Mouse (Mus musculus): Measurements from ENCODE around the gene Icam1. TPM values are rescaled to one million over a fixed set of nuclear protein-coding genes. Genes with fewer than 3 reads are reported as not detected.
"Not testable (repeated sequence)": the region's sequence is repeated elsewhere in the genome, so short reads cannot be mapped to it uniquely, and the experiment has no call there.

Gene Icam1
- total and polyA plus RNA-seq, 2 experiments from 2014 or later, result 3.6 to 4.5 TPM

DNA sequence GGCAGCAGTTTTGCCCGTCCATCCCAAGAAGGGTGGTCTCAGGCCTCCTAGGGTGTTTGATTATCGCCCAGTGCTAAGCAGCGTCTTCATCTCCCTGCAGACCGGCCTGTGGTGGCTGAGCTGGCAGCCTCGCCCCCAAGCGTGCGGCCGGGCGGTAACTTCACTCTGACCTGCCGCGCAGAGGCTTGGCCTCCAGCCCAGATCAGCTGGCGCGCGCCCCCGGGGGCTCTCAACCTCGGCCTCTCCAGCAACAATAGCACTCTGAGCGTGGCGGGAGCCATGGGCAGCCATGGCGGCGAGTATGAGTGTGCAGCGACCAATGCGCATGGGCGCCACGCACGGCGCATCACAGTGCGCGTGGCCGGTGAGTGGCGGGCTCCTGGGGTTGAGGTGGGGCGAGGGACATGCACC is 21.7 kb downstream of the Icam1 start:
- under 1% methylated on average over 29 of the region's 31 CpGs for WGBS
- Histone ChIP-seq H3K4me3 (ENCODE audit: low read depth, low read length) (peak overlapping the region; percentile 42), H3K27me3 (ENCODE audit: insufficient read depth, low read length) (peaks cover 52% of the 10 kb centered on the region), H3K27ac (ENCODE audit: low read depth, low read length) (no peak overlapping the region), H3K9ac (replicated peaks; ENCODE audit: low read length, poor library complexity, severe bottlenecking) (peak overlapping the region; percentile 63), H3K9me3 (ENCODE audit: low read length) (no peaks in the 10 kb centered on the region), H3K4me1 (ENCODE audit: insufficient read depth, low read length) (peaks cover 33% of the 10 kb centered on the region; the same call in 1 of the 2 replicates), H3K4me2 (ENCODE audit: low read depth, low read length, poor library complexity, severe bottlenecking) (peak overlapping the region; percentile 58), H3K36me3 (ENCODE audit: insufficient read depth, low read length) (no peaks in the 10 kb centered on the region)
- TF ChIP-seq CTCF (IDR thresholded peaks at IDR 0.05), result 0 out of 2 replicates have a peak, but pooled peaks have one; percentile 21
- ATAC-seq (ENCODE audit: low FRiP score) (peak; percentile 77; the same call in 1 of the 2 replicates), DNase-seq (ENCODE audit: low spot score) (peak; percentile 61)

DNA sequence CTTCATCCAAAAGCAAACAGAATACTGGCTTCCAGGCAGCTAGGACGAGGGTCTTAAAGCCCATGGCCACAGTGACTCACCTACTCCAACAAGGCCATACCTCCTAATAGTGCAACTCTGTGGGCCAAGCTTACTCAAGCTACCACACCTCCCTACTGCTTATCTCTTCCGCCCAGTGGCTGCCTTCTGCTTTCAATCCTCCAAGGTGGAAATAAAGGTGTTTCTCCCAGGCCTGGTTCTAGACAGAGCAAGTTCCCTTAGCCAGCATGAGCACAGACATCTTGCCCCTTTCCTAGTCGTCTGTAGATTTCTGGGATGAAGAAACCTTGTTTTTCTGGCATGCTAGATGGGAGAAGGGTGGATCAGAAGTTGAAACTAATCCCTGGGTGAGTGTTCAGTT is 24.0 kb downstream of the Icam1 start:
- whole genome bisulfite sequencing, result 66% methylated on average over 3 of the region's 3 CpGs
- no peak for ATAC-seq (ENCODE audit: low FRiP score)
- no peak overlapping the region for H3K27ac ChIP-seq (ENCODE audit: low read depth, low read length)
- TF ChIP-seq CTCF (IDR thresholded peaks at IDR 0.05), result no peak
- peaks cover 22% of the 10 kb centered on the region; the same call in 1 of the 2 replicates for H3K4me1 ChIP-seq (ENCODE audit: insufficient read depth, low read length)
- H3K4me3 ChIP-seq (ENCODE audit: low read depth, low read length), result no peak overlapping the region
- no peak overlapping the region for H3K4me2 ChIP-seq (ENCODE audit: low read depth, low read length, poor library complexity, severe bottlenecking)
- H3K9ac ChIP-seq (replicated peaks; ENCODE audit: low read length, poor library complexity, severe bottlenecking), result no peak overlapping the region
- no peaks in the 10 kb centered on the region for H3K36me3 ChIP-seq (ENCODE audit: insufficient read depth, low read length)
- no peak for DNase-seq (ENCODE audit: low spot score)
- H3K27me3 ChIP-seq (ENCODE audit: insufficient read depth, low read length), result peaks cover 31% of the 10 kb centered on the region
- H3K9me3 ChIP-seq (ENCODE audit: low read length), result no peaks in the 10 kb centered on the region

DNA sequence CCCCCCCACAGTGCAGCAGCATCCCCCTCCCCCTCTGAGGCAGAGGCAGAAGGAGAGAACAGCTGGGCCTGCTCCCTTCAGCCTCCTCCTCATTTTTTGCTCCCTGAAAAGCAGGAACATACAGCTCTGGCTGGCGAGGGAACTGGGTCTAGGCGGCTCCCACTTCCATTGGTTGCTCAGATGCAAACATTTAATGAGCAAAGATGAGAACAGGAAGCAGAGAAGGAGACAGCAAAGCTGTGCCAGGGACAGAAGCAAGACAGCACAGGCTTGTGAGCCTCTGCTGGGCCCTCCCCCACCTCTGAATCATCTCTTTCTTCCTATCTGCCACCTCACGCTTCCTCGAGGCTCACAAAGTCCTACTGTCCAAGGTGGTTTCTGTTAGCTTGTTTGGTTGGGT is 25.5 kb downstream of the Icam1 start:
- H3K36me3 ChIP-seq (ENCODE audit: insufficient read depth, low read length), result no peaks in the 10 kb centered on the region
- no peak for ATAC-seq (ENCODE audit: low FRiP score)

DNA sequence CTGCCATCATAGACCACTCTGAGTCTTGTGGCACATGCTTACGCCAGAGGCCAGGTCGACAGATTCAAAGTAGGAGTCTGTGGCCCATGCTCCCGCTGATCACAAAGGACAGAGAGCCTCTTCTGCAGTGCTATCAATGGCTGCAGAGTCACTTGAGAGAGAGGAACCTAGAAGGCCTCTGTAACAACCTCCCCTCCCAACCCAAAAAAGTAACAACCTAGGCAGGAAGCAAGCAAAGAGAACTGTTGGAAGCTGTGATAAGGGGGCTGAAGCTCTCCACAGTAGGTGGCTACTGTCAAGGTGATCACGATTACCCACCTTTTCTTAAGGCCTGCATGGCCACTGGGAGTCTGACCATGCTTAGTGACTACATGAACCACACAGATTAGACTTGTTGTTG is 27.8 kb downstream of the Icam1 start:
- TF ChIP-seq CTCF (IDR thresholded peaks at IDR 0.05), result no peak
- WGBS, result 90% methylated on average over 4 of the region's 4 CpGs

More for the DNA sequence above, 25.5 kb downstream of the Icam1 start:
- Histone ChIP-seq H3K27ac (ENCODE audit: low read depth, low read length) (no peak overlapping the region), H3K4me3 (ENCODE audit: low read depth, low read length) (no peak overlapping the region), H3K4me2 (ENCODE audit: low read depth, low read length, poor library complexity, severe bottlenecking) (no peak overlapping the region), H3K9me3 (ENCODE audit: low read length) (no peaks in the 10 kb centered on the region), H3K4me1 (ENCODE audit: insufficient read depth, low read length) (peaks cover 14% of the 10 kb centered on the region; the same call in 1 of the 2 replicates), H3K9ac (replicated peaks; ENCODE audit: low read length, poor library complexity, severe bottlenecking) (no peak overlapping the region), H3K27me3 (ENCODE audit: insufficient read depth, low read length) (peaks cover 16% of the 10 kb centered on the region)
- no peak for DNase-seq (ENCODE audit: low spot score)
- 56% methylated on average over 4 of the region's 4 CpGs for WGBS
- TF ChIP-seq CTCF (IDR thresholded peaks at IDR 0.05), result no peak

DNA sequence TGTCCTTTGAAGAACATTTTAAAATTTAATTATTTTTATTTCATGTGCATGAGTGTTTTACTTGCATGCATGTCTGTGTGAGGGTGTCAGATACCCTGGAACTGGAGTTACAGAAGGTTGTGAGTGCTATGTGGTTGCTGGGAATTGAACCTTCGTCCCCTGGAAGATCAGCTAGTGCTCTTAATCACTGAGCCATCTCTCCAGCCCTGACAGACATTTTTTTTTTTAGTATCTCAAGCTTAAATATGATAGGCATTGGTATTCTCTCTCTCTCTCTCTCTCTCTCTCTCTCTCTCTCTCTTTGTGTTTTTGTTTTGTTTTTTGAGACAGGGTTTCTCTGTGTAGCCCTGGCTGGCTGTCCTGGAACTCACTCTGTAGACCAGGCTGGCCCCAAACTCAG is 29.0 kb downstream of the Icam1 start:
- not testable (repeated sequence) for H3K4me1 ChIP-seq (ENCODE audit: insufficient read depth, low read length); H3K9ac ChIP-seq (replicated peaks; ENCODE audit: low read length, poor library complexity, severe bottlenecking); H3K36me3 ChIP-seq (ENCODE audit: insufficient read depth, low read length); DNase-seq (ENCODE audit: low spot score); ATAC-seq (ENCODE audit: low FRiP score); H3K4me2 ChIP-seq (ENCODE audit: low read depth, low read length, poor library complexity, severe bottlenecking); H3K4me3 ChIP-seq (ENCODE audit: low read depth, low read length); H3K9me3 ChIP-seq (ENCODE audit: low read length); H3K27me3 ChIP-seq (ENCODE audit: insufficient read depth, low read length); H3K27ac ChIP-seq (ENCODE audit: low read depth, low read length)
- WGBS, result 42% methylated on average over 1 of the region's 1 CpGs

More for the DNA sequence above, 27.8 kb downstream of the Icam1 start:
- Histone ChIP-seq H3K4me2 (ENCODE audit: low read depth, low read length, poor library complexity, severe bottlenecking) (no peak overlapping the region), H3K9ac (replicated peaks; ENCODE audit: low read length, poor library complexity, severe bottlenecking) (no peak overlapping the region), H3K9me3 (ENCODE audit: low read length) (no peaks in the 10 kb centered on the region), H3K27ac (ENCODE audit: low read depth, low read length) (no peak overlapping the region), H3K4me3 (ENCODE audit: low read depth, low read length) (no peak overlapping the region), H3K4me1 (ENCODE audit: insufficient read depth, low read length) (0 out of 2 replicates have a peak, but pooled peaks cover under 1% of the 10 kb centered on the region), H3K36me3 (ENCODE audit: insufficient read depth, low read length) (no peaks in the 10 kb centered on the region), H3K27me3 (ENCODE audit: insufficient read depth, low read length) (peaks cover 3% of the 10 kb centered on the region; the same call in 1 of the 2 replicates)
- DNase-seq (ENCODE audit: low spot score) (no peak), ATAC-seq (ENCODE audit: low FRiP score) (no peak)

DNA sequence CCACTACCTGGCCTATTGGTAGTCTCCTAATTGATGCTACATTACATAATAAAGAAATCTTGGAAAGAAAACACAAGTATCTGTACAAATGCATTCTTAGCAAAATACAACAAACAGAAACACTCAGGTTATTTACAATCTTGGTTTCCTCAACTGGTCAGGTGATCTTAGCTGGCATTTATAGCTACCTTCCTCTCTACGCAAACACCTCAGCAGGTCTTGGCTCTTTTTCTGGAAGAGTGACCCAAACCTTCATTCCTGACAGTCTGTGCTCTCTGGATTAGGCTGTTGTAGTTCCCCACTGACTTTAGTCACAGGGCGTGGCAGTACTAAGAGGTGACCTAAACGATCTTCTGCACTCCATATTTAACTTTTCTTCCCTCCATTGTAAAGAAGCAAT is 29.4 kb downstream of the Icam1 start:
- no peaks in the 10 kb centered on the region for H3K27me3 ChIP-seq (ENCODE audit: insufficient read depth, low read length)
- H3K4me3 ChIP-seq (ENCODE audit: low read depth, low read length), result no peak overlapping the region
- H3K9me3 ChIP-seq (ENCODE audit: low read length), result no peaks in the 10 kb centered on the region
- no peak for TF ChIP-seq CTCF (IDR thresholded peaks at IDR 0.05)
- WGBS, result 82% methylated on average over 3 of the region's 3 CpGs
- H3K4me1 ChIP-seq (ENCODE audit: insufficient read depth, low read length), result no peaks in the 10 kb centered on the region
- H3K36me3 ChIP-seq (ENCODE audit: insufficient read depth, low read length), result no peaks in the 10 kb centered on the region
- ATAC-seq (ENCODE audit: low FRiP score) (no peak), DNase-seq (ENCODE audit: low spot score) (no peak)
- H3K9ac ChIP-seq (replicated peaks; ENCODE audit: low read length, poor library complexity, severe bottlenecking), result no peak overlapping the region
- H3K27ac ChIP-seq (ENCODE audit: low read depth, low read length), result no peak overlapping the region
- H3K4me2 ChIP-seq (ENCODE audit: low read depth, low read length, poor library complexity, severe bottlenecking), result no peak overlapping the region
